Mouse (Mus musculus): ENCODE data around the gene Fgf13.

Fgf13 gene

GRCm38 (mm10) chrX:59567695-59568431, at the start of gene Fgf13:
TSS of gene Fgf13 (minus strand) at chrX:59568071.
- DNase-seq (ENCODE audit: low spot score) = peak; percentile 22

- DNase-seq (ENCODE audit: low spot score) = no peak
Measured at GRCm38 (mm10) chrX:59606535-59606934, 38.7 kb upstream of the Fgf13 start.

- DNase-seq (ENCODE audit: low spot score) = no peak
Measured at GRCm38 (mm10) chrX:59589050-59589449, 21.2 kb upstream of the Fgf13 start.

- DNase-seq (ENCODE audit: low spot score) = no peak
Measured at GRCm38 (mm10) chrX:59585508-59586186, 17.8 kb upstream of the Fgf13 start.

GRCm38 (mm10) chrX:59584034-59584433, 16.2 kb upstream of the Fgf13 start:
- no peak for DNase-seq (ENCODE audit: low spot score)

GRCm38 (mm10) chrX:59566826-59567694, 811 bp downstream of the Fgf13 start:
- DNase-seq (ENCODE audit: low spot score) = peak; percentile 33

- DNase-seq (ENCODE audit: low spot score) = peak; percentile 4
Measured at GRCm38 (mm10) chrX:59566017-59566679, 1.7 kb downstream of the Fgf13 start.

GRCm38 (mm10) chrX:59547931-59548330, 19.9 kb downstream of the Fgf13 start:
- no peak for DNase-seq (ENCODE audit: low spot score)

- no peak for DNase-seq (ENCODE audit: low spot score)
Measured at GRCm38 (mm10) chrX:59508273-59508672, 59.6 kb downstream of the Fgf13 start.

GRCm38 (mm10) chrX:59493388-59493787, 74.5 kb downstream of the Fgf13 start:
- no peak for DNase-seq (ENCODE audit: low spot score)

- no peak for DNase-seq (ENCODE audit: low spot score)
Measured at GRCm38 (mm10) chrX:59485426-59485825, 82.4 kb downstream of the Fgf13 start.

GRCm38 (mm10) chrX:59402596-59403285, 165.1 kb downstream of the Fgf13 start:
- DNase-seq (ENCODE audit: low spot score) = no peak

GRCm38 (mm10) chrX:59290916-59291411, 276.9 kb downstream of the Fgf13 start:
- no peak for DNase-seq (ENCODE audit: low spot score)

- no peak for DNase-seq (ENCODE audit: low spot score)
Measured at GRCm38 (mm10) chrX:59251576-59251975, 316.3 kb downstream of the Fgf13 start.

- no peak for DNase-seq (ENCODE audit: low spot score)
Measured at GRCm38 (mm10) chrX:59243752-59244151, 324.1 kb downstream of the Fgf13 start.

- DNase-seq (ENCODE audit: low spot score) = no peak
Measured at GRCm38 (mm10) chrX:59243176-59243575, 324.7 kb downstream of the Fgf13 start.

- no peak for DNase-seq (ENCODE audit: low spot score)
Measured at GRCm38 (mm10) chrX:59241460-59241747, 326.5 kb downstream of the Fgf13 start.

GRCm38 (mm10) chrX:59240683-59241459, 327.0 kb downstream of the Fgf13 start:
- no peak for DNase-seq (ENCODE audit: low spot score)

GRCm38 (mm10) chrX:59220675-59221074, 347.2 kb downstream of the Fgf13 start:
- no peak for DNase-seq (ENCODE audit: low spot score)

GRCm38 (mm10) chrX:59201146-59201545, 366.7 kb downstream of the Fgf13 start:
- DNase-seq (ENCODE audit: low spot score) = no peak

GRCm38 (mm10) chrX:59194149-59194548, 373.7 kb downstream of the Fgf13 start:
- DNase-seq (ENCODE audit: low spot score) = no peak

All from ovary, postnatal 36 days (tissue).